Mouse (Mus musculus) layer of hippocampus, adult 2 months (tissue): ENCODE measurements at regions not wholly inside any gene's neighbourhood (a gene's known extent, or its start where the extent isn't known, plus 50 kb on each side); places are given as distances from the start of the nearest gene placed in this dataset.
"Not testable (repeated sequence)": the region's sequence is repeated elsewhere in the genome, so short reads cannot be mapped to it uniquely, and the experiment has no call there.

Experiments used
- DNase-seq, 2 experiments: peaks; one replicate each; pipeline ENCODE4 v3.0.0; 2022; ENCODE audit warnings: low spot score in 2 of 2
- H3K27ac ChIP-seq: fragments of 200-600 bp; 2 replicates; pipeline ENCODE4 v1.8.1; 2022
- H3K4me3 ChIP-seq: fragments of 200-600 bp; 2 replicates; pipeline ENCODE4 v1.8.1; 2022; ENCODE audit warnings: mild to moderate bottlenecking
- CTCF ChIP-seq: fragments of 200-600 bp; conservative IDR thresholded peaks from 2 replicates; pipeline ENCODE4 v1.8.1; 2022; ENCODE audit warnings: antibody characterized with exemption, mild to moderate bottlenecking, moderate library complexity

DNA sequence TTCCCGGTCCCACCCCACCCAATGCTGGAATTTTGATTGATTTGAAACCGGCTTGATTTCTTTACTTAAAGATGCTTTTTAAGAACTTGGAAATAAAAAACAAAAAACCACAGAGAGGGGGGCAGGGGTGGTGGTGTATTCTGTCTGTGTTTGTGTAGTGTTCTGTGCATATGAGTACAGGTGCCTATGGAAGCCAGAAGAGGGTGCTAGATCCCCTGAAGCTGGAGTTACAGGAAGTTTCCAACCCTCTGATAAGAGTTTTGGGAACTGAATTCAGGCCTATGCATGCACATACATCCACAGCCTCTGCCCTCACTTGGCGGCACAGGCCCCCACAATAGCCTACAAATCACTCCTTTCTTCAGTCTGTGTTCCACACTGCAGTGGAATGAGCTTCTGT, 190.9 kb upstream of the Arid2 start:
- DNase-seq, result no peak
- H3K27ac ChIP-seq, result no peak overlapping the region
- no peak; the same call in 1 of the 2 replicates for TF ChIP-seq CTCF
- H3K4me3 ChIP-seq, result no peak overlapping the region

DNA sequence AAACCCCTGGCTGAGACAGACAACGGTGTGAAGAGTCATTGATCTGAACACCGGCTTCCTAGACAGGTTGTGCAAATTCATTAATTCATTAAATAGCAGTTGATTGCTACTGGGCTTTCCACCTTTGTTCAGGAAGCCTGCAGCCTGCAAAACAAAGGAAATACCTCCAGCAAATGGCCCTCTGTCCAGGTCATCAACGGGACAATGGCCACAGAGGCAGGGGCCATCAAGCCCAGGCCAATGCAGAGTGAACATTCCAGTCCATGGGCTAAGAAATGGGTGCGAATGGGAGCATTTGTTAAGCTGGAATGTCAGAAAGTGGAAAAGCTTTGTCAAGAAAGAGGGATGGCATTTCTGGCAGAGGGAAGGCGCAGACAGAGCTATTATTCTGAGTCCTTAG, 188.5 kb upstream of the Arid2 start:
- TF ChIP-seq CTCF, result no peak
- H3K4me3 ChIP-seq, result no peak overlapping the region
- H3K27ac ChIP-seq, result no peak overlapping the region
- no peak for DNase-seq

DNA sequence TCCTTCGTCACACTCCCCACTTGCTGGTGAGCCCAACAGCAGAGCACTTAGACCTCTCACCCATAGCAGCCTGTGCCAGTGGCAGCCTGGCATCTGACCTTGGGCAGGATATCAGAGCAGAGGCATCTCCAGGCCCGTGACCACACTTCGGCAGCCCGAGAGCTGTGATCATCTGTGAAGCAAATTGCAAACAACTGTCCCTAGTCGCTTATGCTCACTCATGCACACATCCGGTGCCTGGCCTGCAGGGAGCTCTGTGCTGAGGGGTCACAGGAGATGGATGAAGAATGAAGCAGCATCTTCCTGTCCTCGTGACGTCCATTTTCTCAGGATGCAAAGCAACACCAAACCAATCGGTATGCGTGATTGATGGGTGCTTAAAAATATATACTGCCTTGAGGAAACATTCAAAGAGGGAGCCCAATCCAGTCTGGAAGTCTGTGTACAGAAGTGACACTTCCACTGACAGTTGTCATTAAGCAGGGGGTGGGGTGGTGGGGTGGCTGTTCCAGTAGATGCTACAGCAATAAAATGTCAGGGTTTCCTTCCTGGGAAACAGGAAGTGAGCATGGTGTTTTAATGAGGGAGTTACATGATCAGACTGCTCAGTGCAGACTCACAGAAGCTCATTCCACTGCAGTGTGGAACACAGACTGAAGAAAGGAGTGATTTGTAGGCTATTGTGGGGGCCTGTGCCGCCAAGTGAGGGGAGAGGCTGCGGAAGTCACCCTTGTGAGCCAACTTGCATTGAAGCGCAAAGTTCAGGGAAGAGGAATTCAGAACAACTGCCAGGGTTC, 187.3 kb upstream of the Arid2 start:
- H3K4me3 ChIP-seq, H3K27ac ChIP-seq, DNase-seq: not testable (repeated sequence)

DNA sequence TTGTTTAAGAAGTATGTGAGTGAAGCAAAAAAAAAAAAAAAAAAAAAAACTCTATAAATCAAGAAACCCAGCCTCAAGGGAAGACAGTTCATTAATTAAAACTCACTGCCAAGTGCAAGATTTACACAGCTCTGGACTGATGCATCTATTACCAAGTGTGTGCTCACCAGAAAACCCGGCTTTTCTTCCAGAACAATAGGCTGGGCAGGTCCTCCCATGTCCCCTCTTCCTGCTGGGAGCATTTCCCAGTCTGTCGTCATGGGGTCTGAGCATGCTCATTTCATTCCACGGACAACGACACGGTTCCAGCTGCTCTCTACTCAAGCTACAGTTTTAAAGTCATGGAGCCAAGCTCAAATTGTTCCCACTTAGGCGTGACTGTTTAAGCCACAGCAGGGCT, 183.6 kb upstream of the Arid2 start:
- no peak overlapping the region for H3K27ac ChIP-seq
- DNase-seq, result no peak
- H3K4me3 ChIP-seq, result no peak overlapping the region
- 0 out of 2 replicates have a peak, but pooled peaks have one; percentile 4 for TF ChIP-seq CTCF

DNA sequence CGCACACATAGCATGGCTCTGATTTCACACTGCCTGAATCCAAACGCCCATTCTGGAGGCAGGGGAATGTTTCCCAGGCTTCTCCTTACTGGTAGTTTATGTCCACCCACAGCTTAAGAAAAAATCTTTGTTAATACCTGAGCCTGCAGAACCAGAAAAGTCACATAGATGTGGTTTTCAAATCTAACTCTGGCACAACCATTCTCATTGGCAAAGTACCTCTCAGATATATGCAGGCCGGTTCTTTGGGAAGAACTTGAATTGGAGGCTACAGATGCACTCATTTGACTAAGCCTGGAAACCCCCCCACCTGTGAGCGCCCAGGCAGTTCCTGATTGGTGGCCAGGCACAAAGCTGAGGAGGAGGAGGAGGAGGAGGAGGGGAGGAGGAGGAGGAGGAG, 179.8 kb upstream of the Arid2 start:
- Histone ChIP-seq H3K27ac (no peak overlapping the region), H3K4me3 (no peak overlapping the region)
- TF ChIP-seq CTCF, result no peak
- no peak for DNase-seq

DNA sequence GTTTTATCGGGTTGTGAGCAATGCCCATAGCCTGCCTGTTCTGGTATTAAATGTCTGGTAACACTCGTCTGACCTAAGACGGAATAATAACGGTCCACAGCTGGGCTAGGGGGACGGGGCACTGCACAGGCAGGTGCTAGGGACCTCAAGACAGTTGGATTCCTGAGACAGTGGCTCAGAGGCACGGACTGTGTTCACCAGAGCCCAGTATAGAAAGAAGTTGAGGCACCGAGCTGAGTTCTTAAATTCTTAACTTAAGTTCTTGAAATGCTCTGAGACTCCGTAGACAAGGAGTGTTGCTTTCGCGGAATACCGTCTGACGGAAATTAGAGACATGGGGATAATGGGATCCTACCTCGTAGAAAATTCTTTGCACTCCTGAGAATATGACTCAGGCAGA, 174.2 kb upstream of the Arid2 start:
- no peak for TF ChIP-seq CTCF
- Histone ChIP-seq H3K27ac (no peak overlapping the region), H3K4me3 (no peak overlapping the region)
- DNase-seq, result no peak

DNA sequence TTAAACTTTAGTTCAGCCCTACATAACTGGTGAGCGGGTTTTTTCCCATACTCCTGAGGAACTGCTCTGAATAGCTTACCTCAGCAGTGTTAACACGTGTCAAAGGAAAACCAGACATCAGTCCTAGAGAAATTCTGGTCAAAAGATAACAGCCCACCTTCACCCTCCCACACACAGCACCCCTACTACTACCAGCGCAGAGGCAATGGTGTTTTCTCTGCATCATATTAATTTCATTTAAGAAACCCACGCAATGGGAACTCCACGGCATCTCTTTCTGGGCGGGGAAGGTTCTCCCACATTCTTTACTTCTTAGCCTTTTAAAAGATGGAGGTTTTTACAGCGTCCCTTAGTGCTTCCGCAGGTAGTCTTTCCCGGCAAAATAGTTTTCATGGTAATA, 172.7 kb upstream of the Arid2 start:
- no peak for TF ChIP-seq CTCF
- H3K27ac ChIP-seq, result no peak overlapping the region
- no peak for DNase-seq
- peak overlapping the region; percentile 27 for H3K4me3 ChIP-seq

DNA sequence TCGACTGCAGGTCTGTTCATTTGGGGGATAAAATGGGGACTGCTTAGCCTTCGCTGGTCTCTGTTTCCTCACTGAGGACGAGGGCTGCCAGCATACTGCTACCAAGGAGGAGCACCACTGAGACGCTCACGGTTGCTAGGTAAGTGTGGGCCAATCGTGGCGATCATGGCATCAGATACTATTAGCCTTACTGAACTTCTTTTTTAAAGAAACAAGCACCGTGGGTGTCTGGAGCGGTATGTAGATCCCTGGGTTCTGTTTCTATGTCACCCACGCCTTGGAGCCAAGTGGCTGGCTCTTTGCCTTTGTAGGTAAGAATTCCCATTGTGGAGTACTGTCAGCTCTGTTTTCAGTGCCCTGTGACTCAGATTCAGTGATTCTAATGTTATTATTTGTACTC, 172.1 kb upstream of the Arid2 start:
- no peak for TF ChIP-seq CTCF
- H3K27ac ChIP-seq, result no peak overlapping the region
- peak overlapping the region; percentile 27 for H3K4me3 ChIP-seq
- DNase-seq, result peak; percentile 13 to 27

DNA sequence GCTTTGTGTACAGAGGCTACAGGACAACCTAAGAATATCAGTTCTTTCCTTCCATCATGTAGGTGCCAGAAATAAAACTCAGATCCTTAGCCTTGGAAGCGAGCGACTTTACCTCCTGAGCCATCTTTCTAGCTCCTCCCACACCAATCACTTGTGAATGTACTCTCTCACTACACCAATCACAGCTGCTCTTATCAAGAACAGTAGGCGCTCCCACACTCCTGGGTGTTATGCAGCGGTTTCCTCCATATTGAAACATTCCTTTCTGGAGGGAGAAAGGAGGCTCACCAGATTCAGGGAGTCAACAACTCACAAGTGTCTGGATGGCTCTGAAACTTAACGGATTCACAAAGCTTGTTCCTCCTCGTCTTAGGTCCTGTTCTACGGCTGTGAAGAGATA, 168.1 kb upstream of the Arid2 start:
- no peak for TF ChIP-seq CTCF
- DNase-seq, result no peak
- no peak overlapping the region for H3K27ac ChIP-seq
- H3K4me3 ChIP-seq, result no peak overlapping the region

DNA sequence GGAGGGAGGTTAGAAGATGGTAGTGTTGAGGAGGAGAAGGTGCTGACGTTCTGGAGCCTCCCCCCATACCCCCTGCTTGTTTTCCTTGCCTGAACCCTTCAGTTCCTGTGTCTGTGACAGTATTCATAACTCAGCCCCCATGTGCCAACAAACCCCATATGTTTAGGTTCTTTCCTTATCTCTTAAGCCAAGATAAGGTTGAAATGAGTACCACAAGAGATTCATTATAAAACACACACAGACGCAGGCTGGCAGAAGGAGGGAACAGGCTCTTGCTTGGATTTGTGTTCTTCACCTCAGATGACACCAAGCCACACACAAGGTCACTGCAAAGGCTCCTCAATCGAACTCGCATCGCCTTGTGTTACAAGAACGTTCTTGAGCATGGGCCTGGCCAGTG, 162.9 kb upstream of the Arid2 start:
- H3K27ac ChIP-seq, result no peak overlapping the region
- DNase-seq, result no peak
- H3K4me3 ChIP-seq, result no peak overlapping the region
- TF ChIP-seq CTCF, result no peak

DNA sequence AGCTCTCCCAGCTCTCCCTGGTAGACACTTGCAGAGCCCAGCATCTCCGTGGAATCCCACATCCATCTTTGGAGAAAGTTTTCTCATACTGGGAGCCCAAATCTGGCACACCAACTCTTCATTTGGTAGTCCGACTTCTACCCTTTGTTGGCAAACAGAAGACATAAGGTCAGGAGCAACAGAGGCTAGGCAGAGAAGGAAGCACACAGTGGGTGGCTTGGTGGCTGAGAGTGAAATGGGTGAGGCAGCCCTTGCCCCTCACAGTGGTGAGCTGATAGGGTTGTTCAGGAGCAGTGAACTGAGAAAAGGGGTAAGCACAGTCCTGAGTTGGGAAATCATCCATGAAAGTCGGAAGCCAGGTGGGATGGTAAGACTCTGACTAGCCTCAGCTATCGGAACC, 157.6 kb upstream of the Arid2 start:
- H3K4me3 ChIP-seq, result no peak overlapping the region
- H3K27ac ChIP-seq, result no peak overlapping the region
- no peak for TF ChIP-seq CTCF
- DNase-seq, result no peak

DNA sequence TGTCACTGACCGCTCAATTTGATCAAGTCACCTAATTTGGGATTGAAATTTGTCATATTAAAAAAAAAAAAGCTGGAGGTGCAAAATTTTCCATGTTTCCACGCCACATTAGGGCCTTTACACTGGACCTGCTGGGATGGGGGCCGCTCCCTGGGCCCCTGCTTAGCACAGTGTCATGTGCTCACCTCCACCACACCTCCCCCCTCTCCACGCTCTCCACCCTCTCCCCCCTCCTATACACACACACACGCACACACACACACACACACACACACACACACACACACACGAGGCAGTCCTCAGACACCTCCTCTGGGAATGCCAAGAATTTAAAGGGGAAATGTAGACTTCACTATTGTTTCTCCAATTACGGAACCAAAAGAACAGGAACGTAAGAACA, 156.8 kb upstream of the Arid2 start:
- Histone ChIP-seq H3K27ac (no peak overlapping the region), H3K4me3 (no peak overlapping the region)
- no peak for DNase-seq
- no peak for TF ChIP-seq CTCF

DNA sequence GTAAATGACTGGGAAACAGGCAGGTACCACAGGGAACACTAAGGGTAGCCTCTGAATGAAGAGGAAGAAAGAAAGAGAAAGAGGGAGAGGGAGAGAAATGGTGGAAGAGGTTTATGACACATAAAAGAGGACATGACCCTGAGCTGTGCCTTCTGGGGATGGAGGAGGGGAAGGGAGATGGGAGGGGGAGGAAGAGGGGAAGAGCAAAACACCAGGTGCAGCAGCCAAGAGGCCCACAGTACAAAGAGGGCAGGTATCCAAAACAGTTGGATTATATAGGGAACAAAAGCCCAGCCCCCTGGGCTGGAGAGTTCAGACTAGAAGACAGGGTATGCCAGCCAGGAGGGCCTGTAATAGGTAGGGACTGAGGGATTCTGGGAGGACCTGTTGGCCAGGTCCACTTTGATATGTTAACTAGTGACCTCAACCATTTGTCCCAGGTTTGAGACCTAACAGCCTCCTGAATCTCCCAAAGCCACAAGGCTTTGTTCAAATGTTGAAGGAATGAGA, 155.7 kb upstream of the Arid2 start:
- TF ChIP-seq CTCF, result no peak
- Histone ChIP-seq H3K4me3 (no peak overlapping the region), H3K27ac (no peak overlapping the region)
- no peak for DNase-seq

DNA sequence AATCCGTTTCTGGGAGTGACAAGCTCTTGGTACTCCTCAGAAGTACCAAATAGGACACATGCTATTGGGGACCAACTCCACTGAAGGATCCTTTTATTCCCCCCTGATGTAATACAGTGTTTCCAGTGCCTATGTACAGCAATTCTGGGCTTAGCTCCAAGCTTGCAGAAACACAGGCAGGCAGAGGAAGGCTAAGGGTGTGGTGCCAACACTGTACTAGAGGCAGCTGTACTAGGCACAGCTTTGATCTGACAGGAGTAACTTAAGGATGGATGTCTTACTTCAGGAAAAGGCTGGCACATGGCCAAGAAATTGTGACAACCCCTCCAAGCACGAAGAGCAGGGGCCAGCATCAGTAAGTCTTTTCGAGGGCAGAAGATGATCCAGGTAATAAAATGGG, 154.7 kb upstream of the Arid2 start:
- DNase-seq, result peak; percentile 10 to 22
- no peak overlapping the region for H3K27ac ChIP-seq
- no peak overlapping the region for H3K4me3 ChIP-seq
- no peak for TF ChIP-seq CTCF
